Mouse (Mus musculus): ENCODE measurements around the gene 2310039H08Rik. TPM values are rescaled to one million over a fixed set of nuclear protein-coding genes. Genes with fewer than 3 reads are reported as not detected.
A peak's percentile ranks its signal among the peaks of the same experiment; 100 is the strongest.

Gene 2310039H08Rik
- polyA plus RNA-seq, 1 experiment, result 40.9 TPM

- Histone ChIP-seq H3K79me3 (ENCODE audit: low read depth) (peaks cover 28% of the 10 kb centered on the region), H3K27me3 (ENCODE audit: control insufficient read depth, insufficient read depth, insufficient read length) (no peaks in the 10 kb centered on the region), H3K79me2 (ENCODE audit: control insufficient read depth, insufficient read depth) (peaks cover 44% of the 10 kb centered on the region), H3ac (ENCODE audit: control insufficient read depth, insufficient read length, low read depth) (no peak overlapping the region), H3K4me3 (ENCODE audit: insufficient read depth, poor library complexity, severe bottlenecking) (no peak overlapping the region), H3K36me3 (ENCODE audit: control insufficient read depth, insufficient read depth) (peaks cover 16% of the 10 kb centered on the region)
- no peak for TF ChIP-seq CTCF (IDR thresholded peaks at IDR 0.05; ENCODE audit: control insufficient read depth, insufficient read depth, insufficient read length)
- no peak for TF ChIP-seq MAX (IDR thresholded peaks at IDR 0.05)
- no peak for TF ChIP-seq USF1 (IDR thresholded peaks at IDR 0.05; ENCODE audit: low read depth)
- no peak for TF ChIP-seq FOSL1 (IDR thresholded peaks at IDR 0.05; ENCODE audit: insufficient read depth, low read length, poor library complexity, severe bottlenecking)
- no peak for TF ChIP-seq CEBPB (IDR thresholded peaks at IDR 0.05; ENCODE audit: low read depth)
- TF ChIP-seq MYOG (IDR thresholded peaks at IDR 0.05; ENCODE audit: control insufficient read depth, extremely low read depth, insufficient read length), result no peak
Observed at GRCm38 (mm10) chr17:46749282-46749681, 23.2 kb upstream of the 2310039H08Rik start.

GRCm38 (mm10) chr17:46750580-46750979, 21.9 kb upstream of the 2310039H08Rik start:
- no peak for TF ChIP-seq USF1 (IDR thresholded peaks at IDR 0.05; ENCODE audit: low read depth)
- no peak for TF ChIP-seq MYOG (IDR thresholded peaks at IDR 0.05; ENCODE audit: control insufficient read depth, extremely low read depth, insufficient read length)
- no peak for TF ChIP-seq MAX (IDR thresholded peaks at IDR 0.05)
- no peak for TF ChIP-seq CTCF (IDR thresholded peaks at IDR 0.05; ENCODE audit: control insufficient read depth, insufficient read depth, insufficient read length)
- TF ChIP-seq CEBPB (IDR thresholded peaks at IDR 0.05; ENCODE audit: low read depth), result no peak
- TF ChIP-seq FOSL1 (IDR thresholded peaks at IDR 0.05; ENCODE audit: insufficient read depth, low read length, poor library complexity, severe bottlenecking), result no peak
- TF ChIP-seq MYOD1 (IDR thresholded peaks at IDR 0.05; ENCODE audit: control insufficient read depth, insufficient read length, low read depth), result no peak
- Histone ChIP-seq H3K4me3 (ENCODE audit: insufficient read depth, poor library complexity, severe bottlenecking) (peak overlapping the region; percentile 53), H3ac (ENCODE audit: control insufficient read depth, insufficient read length, low read depth) (no peak overlapping the region)

DNA sequence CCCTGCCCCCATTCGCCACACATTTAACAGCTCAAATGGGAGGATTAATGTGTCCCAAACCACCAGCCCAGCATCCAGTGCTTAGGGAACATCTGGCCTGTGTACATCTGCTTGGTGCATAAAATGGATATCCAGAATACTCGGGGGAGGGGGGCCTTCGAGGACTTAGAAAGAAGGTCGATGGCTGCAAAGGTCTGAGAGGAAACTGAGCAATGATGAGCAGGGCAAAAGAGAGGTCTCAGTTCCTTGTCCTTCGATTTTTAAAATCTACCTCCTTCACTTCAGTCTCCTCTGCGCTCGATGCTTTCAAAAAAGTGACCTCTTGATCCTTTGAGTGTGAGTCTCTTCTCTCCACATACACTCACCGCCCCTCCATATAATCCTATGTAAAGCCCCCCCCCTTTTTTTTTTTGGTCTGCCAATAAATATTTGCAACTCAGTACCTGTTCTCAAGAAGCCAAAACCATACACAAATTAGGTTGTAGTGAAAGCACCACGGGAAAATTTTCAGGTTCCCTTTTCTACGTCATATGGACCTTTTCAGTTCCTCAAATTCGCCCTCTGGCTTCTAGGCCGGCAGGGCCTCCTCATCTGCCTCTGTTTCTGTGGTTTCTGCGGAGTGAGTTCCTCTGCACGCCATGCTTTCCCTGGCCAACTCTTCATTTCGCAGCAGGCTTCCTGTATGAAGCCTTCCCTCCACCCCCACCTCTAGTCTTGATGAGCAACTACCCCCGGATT, 21.2 kb upstream of the 2310039H08Rik start:
- TF ChIP-seq USF1 (IDR thresholded peaks at IDR 0.05; ENCODE audit: low read depth) (no peak), MYOD1 (IDR thresholded peaks at IDR 0.05; ENCODE audit: control insufficient read depth, insufficient read length, low read depth) (no peak), CTCF (IDR thresholded peaks at IDR 0.05; ENCODE audit: control insufficient read depth, insufficient read depth, insufficient read length) (no peak), FOSL1 (IDR thresholded peaks at IDR 0.05; ENCODE audit: insufficient read depth, low read length, poor library complexity, severe bottlenecking) (no peak), MYOG (IDR thresholded peaks at IDR 0.05; ENCODE audit: control insufficient read depth, extremely low read depth, insufficient read length) (no peak), MAX (IDR thresholded peaks at IDR 0.05) (no peak), CEBPB (IDR thresholded peaks at IDR 0.05; ENCODE audit: low read depth) (no peak)
- Histone ChIP-seq H3K79me2 (ENCODE audit: control insufficient read depth, insufficient read depth) (peaks cover 44% of the 10 kb centered on the region), H3K79me3 (ENCODE audit: low read depth) (peaks cover 28% of the 10 kb centered on the region), H3K4me3 (ENCODE audit: insufficient read depth, poor library complexity, severe bottlenecking) (peak overlapping the region; percentile 53), H3ac (ENCODE audit: control insufficient read depth, insufficient read length, low read depth) (peak overlapping the region; percentile 55), H3K36me3 (ENCODE audit: control insufficient read depth, insufficient read depth) (peaks cover 4% of the 10 kb centered on the region), H3K27me3 (ENCODE audit: control insufficient read depth, insufficient read depth, insufficient read length) (no peaks in the 10 kb centered on the region)

More at GRCm38 (mm10) chr17:46750580-46750979, 21.9 kb upstream of the 2310039H08Rik start:
- H3K79me3 ChIP-seq (ENCODE audit: low read depth), result peaks cover 28% of the 10 kb centered on the region
- peaks cover 7% of the 10 kb centered on the region for H3K36me3 ChIP-seq (ENCODE audit: control insufficient read depth, insufficient read depth)
- peaks cover 44% of the 10 kb centered on the region for H3K79me2 ChIP-seq (ENCODE audit: control insufficient read depth, insufficient read depth)
- H3K27me3 ChIP-seq (ENCODE audit: control insufficient read depth, insufficient read depth, insufficient read length), result no peaks in the 10 kb centered on the region

DNA sequence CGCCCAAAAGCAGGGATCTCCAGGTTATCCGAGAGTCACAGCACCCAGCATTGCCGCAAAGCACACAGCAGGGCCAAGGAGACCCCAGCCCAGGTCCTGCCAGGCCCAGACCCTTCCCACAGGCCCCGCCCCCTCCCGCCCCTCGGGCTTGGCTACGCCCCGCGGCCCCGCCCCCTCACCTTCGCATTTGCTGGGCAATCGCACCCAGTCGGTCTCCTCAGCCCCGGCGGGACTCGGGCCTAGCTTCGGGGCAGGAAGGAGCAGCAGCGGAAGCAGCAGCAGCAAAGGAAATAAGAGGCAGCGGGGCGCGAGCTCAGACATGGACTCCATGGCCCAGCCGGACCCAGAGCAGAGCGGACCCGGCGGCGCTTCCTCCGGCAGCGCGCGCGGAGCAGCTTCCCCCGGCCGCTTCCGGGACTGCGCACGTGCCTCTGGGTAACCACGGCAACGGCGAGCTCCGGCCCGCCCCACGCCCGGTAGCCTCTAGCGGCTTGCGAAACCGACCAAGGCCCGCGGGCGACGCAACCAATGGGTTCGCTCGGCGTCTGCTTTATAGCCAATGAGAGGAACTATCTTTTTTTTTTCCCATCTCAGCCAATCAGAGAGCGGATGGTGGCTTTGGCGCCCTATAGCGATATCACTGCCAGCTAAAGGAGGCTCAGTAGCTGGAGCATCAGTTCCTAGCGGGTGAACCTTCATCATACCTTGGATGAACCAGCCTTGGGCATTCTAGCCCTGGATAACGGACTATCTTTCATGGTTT, 20.5 kb upstream of the 2310039H08Rik start, which contains the start of gene Cnpy3:
TSS of gene Cnpy3 (minus strand) at position 421 of the 763 bp plus-strand sequence.
- Histone ChIP-seq H3ac (ENCODE audit: control insufficient read depth, insufficient read length, low read depth) (peak within 1 kb of the TSS; percentile 55), H3K27me3 (ENCODE audit: control insufficient read depth, insufficient read depth, insufficient read length) (peaks cover 1% of the 10 kb centered on the region), H3K4me3 (ENCODE audit: insufficient read depth, poor library complexity, severe bottlenecking) (peak within 1 kb of the TSS; percentile 53), H3K79me2 (ENCODE audit: control insufficient read depth, insufficient read depth) (peaks cover 44% of the 10 kb centered on the region), H3K79me3 (ENCODE audit: low read depth) (peaks cover 28% of the 10 kb centered on the region), H3K36me3 (ENCODE audit: control insufficient read depth, insufficient read depth) (no peaks in the 10 kb centered on the region)
- peak; percentile 73 for TF ChIP-seq CEBPB (IDR thresholded peaks at IDR 0.05; ENCODE audit: low read depth)
- no peak for TF ChIP-seq MYOG (IDR thresholded peaks at IDR 0.05; ENCODE audit: control insufficient read depth, extremely low read depth, insufficient read length)
- peak; percentile 93 for TF ChIP-seq MAX (IDR thresholded peaks at IDR 0.05)
- peak; percentile 82 for TF ChIP-seq USF1 (IDR thresholded peaks at IDR 0.05; ENCODE audit: low read depth)
- no peak for TF ChIP-seq CTCF (IDR thresholded peaks at IDR 0.05; ENCODE audit: control insufficient read depth, insufficient read depth, insufficient read length)

DNA sequence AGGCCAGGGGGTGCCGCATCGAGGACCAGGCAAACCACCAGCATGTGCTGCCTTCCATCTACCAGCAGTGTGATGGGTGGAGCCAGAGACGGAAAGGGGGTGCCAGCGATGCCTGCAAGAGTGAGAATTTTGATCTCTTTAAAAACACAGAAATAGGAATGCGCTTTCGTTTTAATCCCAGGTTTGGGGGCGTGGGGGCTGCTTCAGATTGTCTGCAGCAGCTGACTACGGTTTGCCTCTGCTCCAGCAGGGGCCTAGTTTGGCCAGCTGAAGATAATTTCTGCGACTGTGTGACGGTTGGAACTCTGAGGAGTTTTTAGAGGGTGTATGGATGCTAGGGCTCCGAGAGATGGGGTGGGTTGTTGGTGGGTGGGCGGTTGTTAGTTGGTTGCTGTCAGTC, 13.7 kb upstream of the 2310039H08Rik start:
- TF ChIP-seq MYOD1 (IDR thresholded peaks at IDR 0.05; ENCODE audit: control insufficient read depth, insufficient read length, low read depth) (no peak), FOSL1 (IDR thresholded peaks at IDR 0.05; ENCODE audit: insufficient read depth, low read length, poor library complexity, severe bottlenecking) (no peak), CTCF (IDR thresholded peaks at IDR 0.05; ENCODE audit: control insufficient read depth, insufficient read depth, insufficient read length) (no peak), MYOG (IDR thresholded peaks at IDR 0.05; ENCODE audit: control insufficient read depth, extremely low read depth, insufficient read length) (no peak), CEBPB (IDR thresholded peaks at IDR 0.05; ENCODE audit: low read depth) (no peak), MAX (IDR thresholded peaks at IDR 0.05) (no peak), USF1 (IDR thresholded peaks at IDR 0.05; ENCODE audit: low read depth) (no peak)
- Histone ChIP-seq H3K79me3 (ENCODE audit: low read depth) (no peaks in the 10 kb centered on the region), H3K4me3 (ENCODE audit: insufficient read depth, poor library complexity, severe bottlenecking) (no peak overlapping the region), H3K27me3 (ENCODE audit: control insufficient read depth, insufficient read depth, insufficient read length) (peaks cover 3% of the 10 kb centered on the region), H3ac (ENCODE audit: control insufficient read depth, insufficient read length, low read depth) (no peak overlapping the region), H3K79me2 (ENCODE audit: control insufficient read depth, insufficient read depth) (no peaks in the 10 kb centered on the region), H3K36me3 (ENCODE audit: control insufficient read depth, insufficient read depth) (no peaks in the 10 kb centered on the region)
